Mouse (Mus musculus) embryo, embryonic 10 days (tissue): ENCODE data around the gene Ncoa7.

Source experiments
- DNase-seq: peaks from one replicate; pipeline ENCODE4 v3.0.0-alpha.2; 2015; ENCODE audit warnings: low spot score

The Ncoa7 gene

DNA sequence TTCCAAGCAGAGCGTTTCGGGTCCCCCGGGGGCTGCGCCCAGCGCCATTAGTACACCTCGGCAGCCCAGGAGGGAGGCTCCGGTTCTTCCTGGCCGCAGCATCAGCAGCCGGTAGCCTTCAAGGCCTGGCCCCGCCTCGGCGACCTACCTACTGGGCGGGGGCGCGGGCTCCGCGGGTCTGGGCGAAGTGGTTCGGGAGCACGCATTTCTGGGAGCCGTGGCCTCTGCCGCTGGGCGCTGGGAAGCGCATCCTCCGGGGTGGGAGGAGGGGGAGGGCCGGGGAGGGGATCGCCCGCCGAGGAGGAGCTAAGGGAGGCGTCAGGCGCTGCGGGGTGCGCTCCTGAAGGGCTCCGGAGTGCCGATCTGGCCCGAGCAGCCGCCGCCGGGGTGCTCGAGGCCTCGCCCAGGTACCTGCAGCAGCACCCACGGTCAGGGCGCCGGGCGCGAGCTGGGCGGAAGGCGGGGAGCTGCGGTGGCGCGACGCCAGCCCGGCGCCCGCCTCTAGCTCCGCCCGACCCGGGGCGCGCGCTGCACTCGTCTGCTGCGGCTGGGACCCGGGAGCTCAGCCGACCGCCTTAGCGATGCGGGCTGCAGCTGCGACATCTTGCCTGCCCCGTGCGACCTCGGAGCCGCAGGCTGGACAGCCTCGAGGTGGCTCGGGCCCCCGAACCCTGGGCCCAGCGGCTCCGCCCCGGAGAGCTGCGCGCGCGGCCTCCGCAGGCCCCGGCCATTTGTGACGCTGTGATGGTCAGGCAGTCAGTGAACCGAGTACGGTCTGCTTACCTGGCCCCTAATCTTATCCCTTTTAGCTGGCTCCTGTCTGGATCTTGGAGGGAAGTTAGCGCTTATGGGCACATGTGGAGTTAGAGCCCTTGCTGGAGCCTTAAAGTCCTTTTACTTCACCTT is at the start of gene Ncoa7:
Ncoa7 (minus strand) TSS at position 646 of the 906 bp plus-strand sequence.
- DNase-seq, result peak; percentile 84

DNA sequence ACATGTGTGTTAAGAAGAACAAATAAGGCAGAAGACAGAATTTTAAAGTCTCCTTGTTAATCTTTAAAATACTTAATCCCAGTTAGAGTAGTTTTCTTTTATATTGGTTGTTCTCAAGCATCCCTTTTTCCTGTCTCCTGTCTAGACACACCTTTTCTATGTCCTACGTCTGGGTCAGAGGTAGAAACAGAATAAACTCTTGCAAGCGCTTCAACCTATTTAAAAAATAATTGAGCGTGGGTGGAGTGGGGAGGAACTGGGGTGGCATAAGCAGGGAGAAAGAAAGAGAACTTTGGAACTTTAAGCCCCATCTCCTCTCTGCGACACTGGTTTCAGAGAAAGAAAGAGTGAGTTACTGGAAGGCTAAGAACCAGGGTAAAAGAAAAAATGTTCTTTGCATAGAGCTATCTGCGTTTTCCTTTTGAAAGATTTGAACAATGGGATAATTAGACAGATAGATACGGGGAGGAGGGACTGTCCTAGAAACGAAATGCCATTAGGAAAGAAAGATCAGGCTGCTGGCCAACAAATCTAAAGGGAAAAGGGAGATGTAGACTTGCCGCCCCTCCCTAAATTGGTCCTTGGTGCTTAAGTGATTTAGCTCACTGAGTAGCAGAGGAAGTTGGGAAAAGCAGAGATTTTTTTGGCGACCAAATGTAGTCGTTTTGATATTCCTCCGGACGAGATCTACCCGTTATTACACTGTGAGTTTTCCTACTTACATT is 42.1 kb upstream of the Ncoa7 start:
- DNase-seq, result no peak

DNA sequence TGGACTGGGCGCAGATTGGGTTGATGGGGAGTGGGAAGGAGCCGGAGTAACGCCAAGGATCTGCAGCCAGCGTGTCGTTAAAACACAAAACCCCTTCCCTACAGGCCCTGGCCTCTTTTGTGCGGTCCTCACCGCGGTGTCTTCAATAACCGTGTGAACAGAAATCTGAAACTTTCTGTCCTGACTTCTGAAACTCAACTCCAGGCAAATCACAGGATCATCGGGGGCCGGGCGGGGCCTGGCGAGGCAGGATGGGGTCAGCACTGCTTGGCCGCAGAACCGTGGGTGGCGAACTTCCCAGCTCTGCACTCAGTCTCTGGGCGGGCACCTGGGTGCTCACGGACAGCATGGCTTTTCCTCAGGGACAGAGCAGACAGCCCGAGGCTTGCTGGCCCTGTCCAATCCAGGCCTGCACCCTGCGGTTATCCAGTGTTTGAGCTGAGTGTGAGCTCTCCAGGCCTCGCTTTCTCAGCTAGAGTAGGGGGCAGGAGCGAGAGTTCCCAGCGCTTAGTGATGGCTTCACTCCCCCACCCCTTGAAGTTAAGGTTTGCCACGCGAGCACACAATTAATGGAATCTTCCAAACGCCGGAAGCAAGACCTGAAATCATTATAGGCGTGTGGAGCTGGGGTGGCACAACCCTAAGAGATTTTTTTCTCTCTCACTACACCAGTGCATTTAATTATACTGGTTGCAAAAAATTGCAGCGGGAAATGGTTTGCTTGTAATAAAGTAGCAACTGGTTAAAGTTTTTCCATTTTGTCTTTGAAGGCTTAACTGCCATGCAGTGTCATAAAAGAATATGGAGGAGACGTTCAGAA is 41.3 kb upstream of the Ncoa7 start:
- peak; percentile 64 for DNase-seq

DNA sequence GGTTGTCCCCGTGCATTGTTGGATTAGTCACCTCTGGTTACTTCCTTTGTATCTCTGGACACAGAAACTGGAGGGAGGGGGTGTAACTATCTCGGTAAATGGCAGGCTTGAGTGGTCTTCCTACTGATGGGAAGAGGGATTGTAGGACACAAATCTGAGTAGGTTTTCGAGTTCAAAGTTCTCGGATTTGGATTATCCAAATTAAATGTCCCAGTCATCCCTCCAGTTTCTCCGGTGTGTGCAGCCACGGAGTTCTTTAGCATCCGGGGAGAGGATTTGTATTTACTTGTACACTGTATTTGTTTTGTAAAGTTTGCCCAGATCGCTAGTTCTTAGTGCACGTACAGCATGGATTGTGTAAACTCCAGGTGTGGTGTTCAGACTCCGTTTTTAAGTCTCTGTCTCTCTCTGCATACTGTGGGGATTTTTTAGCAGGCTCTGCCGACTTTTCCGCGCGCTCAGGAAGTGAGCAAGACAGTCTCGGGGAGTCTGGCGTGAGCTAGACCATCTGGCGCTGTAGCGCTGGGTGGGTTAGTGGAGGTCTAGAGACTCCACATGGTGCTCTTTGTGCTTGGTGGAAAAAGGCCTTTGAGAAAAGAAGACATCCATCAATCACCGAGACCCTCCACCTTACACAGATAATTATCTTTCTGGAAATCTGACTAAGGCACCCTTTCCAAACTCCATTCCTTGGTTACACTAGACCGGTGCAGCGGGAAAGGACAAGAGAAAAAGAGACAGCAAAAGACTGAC is 40.5 kb upstream of the Ncoa7 start:
- DNase-seq, result peak; percentile 76

DNA sequence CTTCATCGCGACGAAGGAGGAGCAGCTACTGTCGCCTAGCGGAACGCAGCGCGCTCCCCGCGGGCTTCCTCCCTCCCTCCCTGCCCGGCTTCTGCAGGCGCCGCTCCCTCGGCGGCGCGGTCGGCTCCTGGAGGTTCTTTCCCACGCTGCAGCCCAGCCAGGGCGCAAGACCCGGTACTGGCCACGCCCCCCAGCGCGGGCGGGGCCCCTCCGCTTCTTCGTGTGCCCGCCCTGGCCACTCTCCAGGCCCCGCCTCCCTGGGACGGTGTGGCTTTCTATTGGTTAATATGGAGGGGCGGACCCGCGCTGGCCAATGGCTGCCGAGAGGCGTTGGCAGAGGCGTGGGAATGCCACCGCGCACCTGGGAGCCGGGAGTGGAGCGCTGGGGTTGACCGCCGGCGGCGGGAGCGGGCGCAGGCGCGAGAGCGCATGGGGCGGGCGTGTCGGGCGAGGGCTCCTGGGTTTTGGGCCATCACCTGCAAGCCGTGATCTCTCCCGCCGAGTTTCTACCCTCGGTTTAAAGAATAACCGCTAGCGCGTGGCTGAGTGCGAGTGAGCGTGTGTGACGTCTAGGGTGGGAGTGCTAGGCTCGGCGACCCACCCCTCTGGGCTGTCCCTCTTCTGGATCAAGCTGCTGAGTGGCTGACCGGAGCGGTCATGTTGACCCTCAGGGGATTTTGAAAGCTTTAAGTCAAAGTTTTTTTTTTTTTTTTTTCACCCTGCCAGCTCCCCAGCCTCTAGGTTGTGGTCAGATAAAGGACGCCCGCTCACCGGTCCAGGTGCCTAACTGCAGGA is 39.7 kb upstream of the Ncoa7 start, which contains the start of gene Hey2:
Hey2 (minus strand) TSS at position 159 of the 795 bp plus-strand sequence.
- DNase-seq, result peak; percentile 97

DNA sequence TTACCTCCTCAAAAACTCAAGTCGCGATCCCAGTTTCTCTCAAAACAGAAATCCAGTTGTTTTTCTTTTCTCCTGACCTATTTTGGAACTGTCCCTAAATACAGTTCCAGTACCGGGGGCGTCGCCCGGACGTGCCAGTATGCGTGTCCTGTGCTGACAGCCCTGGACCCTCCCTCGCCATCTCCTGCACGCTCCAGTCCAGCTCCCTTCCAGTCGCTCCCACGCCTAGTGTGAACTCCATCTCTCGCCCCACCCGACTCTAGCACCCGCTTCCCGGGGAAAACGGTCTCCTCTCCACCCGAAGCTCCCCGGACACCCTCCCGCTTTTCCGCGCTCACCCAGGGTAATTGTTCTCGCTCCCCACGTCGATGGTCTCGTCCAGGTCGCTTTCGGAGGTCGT is 39.1 kb upstream of the Ncoa7 start:
- DNase-seq, result peak; percentile 45

DNA sequence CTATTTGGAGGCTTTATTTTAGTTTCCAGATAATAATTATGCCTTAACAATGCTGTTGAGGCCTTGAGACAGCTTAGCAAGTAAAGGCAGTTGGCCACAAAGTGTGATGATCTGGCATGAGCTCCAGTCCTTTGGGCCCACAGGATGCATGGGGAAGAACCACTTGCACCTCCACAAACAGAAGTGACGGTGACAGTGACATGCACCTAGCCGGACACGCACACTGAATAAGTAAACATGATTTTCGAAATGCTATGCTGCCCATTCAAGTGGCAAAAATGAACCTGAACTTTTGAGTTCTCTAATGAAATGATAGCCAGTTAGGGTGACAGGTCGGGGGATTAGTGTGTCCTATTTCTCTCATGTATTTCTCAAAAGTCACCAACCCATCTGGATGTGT is 37.7 kb upstream of the Ncoa7 start:
- no peak for DNase-seq

DNA sequence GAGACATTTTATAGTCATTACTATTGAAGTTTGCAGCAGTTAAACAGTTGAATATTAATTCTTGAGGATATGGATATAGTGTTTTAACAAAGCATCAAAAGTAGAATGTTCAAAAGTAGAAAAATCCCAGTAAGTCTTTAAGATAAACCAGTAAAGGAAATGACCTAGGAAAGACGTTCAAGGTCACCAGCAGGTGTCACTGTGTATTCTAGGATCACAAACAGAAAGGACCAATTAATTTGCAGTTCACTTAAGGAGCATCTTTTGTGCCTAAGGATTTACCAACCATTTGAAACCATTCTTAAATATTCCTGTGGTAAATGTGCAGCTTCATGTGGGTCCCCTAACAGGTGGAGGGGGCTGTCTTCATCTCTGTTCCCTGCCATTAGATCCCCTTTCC is 35.1 kb upstream of the Ncoa7 start:
- DNase-seq, result peak; percentile 66

DNA sequence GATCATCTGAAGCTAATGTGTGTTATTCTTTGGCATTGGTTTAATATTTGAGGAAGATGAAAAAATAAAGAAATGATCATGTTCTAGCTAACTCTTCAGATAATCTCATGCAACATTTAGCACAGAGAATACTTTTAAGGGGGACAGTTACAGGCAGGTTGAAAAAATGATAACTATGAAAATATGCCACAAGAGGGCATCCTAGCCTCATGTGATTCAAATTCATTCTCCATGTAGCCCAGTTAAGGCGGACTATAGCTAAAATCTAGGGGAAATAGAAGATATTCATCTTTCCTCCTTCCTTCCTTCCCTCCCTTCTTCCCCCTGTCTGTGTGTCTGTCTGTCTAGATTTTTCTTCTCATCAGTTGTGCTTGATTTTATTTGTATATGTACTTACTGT is 21.9 kb upstream of the Ncoa7 start:
- peak; percentile 41 for DNase-seq

DNA sequence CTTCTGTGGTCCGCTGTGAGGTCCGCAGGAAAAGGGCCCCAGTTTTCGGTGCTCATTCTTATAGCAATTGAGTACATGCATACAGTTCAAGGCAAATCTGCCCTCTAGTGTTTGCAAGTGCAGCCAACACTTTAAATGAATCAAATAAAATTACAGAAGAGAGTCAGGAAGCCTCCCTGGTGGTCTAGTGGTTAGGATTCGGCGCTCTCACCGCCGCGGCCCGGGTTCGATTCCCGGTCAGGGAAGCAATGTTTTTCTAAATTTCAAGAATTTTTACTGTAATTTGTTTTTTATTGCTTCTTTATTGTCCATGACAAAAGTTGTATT is 7.8 kb upstream of the Ncoa7 start:
- DNase-seq, result peak; percentile 78

DNA sequence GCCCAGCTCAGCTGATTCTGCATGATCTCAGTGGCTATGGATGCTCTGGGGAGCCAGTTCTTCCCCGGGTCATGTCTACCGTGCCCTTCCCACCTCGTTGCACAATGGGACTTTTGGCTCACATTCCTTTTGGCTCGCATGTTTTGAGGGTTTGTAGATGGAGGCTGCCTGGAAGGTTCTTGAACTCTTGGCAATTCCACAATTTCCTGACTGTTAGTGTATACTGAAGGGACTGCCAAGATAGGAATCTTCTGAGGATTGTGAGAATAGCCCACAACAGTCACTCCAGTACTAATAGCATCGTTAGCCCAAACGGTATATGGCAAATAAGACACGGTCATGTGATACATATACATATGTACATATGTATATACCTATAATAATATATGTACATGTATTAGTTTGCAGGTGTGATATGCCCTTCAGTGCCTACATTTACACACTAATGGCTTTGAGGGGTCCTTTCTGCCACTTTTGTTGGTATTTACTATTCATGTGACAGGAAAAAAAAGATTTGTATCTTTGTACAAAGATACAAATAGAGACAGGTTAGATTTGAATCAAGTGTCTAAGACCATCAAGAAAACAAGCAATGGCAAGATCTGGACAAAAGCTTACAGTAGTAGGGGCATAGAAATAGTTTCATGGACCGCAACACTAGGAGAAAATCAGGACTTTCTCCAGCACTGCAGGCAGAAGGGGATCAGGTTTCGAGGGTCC is 7.3 kb upstream of the Ncoa7 start:
- DNase-seq, result peak; percentile 6

DNA sequence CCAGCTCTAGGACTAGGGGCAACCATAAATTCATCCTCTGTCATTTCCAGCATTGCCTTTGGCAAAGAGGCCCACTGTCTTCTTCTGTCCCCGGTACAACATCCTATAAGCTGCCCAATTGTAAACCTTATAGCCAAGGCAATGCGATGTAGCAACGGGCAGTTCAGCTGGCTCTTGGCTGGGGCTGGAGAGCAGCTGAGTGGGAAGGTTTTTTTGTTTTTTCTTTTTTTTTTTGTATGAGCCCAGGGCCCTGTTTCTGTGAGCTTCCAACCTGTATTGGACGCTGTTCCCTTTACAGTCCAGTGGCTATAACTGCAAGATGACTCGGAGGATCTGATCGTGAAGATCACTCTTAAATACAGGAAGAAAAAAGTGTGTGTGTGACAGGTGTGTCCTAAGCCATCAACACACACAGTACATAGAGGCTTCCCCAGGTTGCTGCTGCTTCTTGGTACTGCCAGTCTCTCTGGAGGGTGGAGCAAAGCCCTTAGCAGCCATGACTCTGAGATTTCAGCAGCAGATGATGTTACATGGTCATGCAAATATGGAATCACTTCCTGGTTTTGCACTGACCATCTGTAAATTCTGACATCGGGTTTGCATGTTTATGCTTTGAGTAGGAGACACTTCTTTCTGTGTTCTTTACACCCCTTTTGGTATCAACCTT is 594 bp upstream of the Ncoa7 start:
- DNase-seq, result no peak

DNA sequence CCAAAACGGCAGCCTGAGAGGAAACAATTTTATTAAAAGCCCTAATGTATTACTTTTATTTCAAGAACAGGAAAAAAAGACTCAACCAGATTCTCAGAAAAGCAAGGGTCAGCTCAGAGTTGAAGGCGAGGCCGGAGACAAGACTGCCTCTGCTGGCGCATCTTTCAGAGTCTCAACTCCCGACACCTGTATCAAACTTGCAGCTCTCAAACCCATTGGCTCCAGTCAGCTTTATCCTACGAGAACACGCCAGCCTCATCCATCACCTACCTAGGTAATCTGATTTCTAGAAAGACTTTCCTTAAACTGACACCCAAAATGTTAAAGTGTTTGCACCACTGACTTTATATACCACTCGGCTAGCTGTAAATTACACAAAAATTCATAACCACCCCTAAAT is 1.1 kb downstream of the Ncoa7 start:
- peak; percentile 53 for DNase-seq

DNA sequence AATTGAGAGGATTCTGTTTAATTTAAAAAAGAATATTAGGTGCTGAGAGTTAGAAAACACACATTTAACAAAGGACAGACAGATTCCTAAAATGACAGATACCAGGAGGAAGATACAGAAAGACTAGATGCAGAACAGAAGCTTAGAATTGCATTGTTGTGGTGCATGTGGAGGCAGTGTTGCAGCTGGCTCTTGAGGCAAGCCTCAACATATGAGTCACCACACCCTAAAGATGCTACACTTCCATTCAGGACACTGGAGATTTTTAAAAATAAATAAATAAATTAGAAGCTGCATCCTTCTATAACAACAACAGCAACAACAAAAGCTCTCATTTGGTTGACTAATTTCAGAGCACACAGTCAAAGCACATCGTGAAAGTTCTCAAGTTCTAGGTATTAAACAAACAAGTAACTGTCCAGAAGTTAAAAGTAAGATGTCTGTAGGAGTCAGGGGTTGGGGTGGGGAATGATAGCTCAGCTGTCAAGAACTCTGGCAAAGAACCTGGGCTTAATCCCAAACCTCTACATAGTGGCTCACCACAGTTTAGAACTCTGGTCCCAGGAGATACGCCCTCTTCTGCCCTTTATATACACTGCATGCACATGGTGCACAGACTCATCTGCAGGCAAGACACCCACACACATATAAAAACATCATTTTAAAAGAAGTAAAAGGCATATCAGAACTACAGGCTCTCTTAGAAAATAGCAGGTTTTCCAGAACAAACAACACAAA is 3.2 kb downstream of the Ncoa7 start:
- DNase-seq, result no peak

DNA sequence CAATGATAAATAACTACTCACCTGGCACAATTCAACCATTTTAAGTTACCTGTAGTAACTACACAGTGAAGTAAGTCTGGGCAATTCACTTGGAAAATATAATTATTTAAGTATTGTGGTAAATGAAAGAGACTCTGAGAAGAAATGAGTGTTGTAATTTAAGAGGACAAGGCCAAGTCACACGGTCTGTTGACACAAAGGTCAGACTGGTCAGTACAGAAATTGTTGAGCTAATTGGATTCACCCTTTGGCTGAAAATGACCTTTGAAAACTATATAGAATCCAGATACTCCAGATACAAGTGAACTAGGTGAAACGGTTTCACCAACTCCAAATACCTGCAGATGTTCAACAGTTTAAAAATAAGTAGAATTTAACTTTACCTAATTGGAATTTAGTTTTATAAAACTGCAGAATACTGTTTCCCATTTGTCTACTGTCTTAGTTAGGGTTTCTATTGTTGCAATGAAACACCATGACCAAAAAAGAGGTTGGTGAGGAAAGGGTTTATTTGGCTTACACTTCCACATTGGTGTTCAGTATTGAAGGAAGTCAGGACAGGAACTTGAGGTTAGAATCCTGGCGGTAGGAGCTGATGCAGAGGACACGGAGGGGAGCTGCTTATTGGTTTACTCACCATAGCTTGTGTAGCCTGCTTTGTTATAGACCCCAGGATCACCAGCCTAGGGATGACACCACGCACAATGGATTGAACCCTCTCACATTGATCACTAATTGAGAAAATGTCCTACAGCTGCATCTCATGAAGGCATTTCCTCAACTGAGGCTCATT is 6.5 kb downstream of the Ncoa7 start:
- no peak for DNase-seq

DNA sequence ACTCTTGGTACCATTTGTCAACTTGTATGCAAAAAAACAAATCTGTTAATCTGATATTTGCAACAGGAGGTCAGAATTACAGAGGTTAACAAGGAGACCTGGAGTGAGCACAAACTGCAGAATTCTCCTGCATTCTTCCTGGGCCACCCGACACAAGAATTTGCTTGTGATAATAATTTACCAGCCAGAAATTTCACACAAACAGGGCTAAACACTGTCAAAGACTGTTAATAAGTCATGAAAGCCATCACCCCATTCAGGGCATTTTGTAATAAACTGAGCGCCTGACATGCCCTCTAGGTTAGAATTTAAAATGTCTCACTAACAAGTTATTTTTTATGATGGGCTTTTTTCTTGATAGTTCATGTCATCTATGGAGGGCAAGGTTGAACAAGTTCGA is 12.1 kb downstream of the Ncoa7 start:
- DNase-seq, result no peak

DNA sequence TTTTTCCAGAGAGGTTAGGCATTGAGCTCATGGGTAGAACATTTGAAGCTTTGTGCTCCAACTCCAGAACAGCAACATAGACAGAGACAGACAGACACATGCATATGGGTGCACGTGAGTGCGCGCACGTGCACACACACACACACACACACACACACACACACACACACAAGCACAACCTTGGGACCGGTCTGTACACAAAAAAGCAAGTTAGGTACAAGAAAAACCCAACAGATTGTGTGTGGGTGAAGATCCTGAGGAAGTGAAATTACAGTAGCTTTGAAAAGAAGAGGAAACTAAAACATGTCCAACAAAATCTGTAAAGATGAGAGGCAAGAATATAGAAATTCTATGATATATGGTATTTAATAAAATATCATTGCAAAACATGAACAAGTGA is 13.6 kb downstream of the Ncoa7 start:
- no peak for DNase-seq

DNA sequence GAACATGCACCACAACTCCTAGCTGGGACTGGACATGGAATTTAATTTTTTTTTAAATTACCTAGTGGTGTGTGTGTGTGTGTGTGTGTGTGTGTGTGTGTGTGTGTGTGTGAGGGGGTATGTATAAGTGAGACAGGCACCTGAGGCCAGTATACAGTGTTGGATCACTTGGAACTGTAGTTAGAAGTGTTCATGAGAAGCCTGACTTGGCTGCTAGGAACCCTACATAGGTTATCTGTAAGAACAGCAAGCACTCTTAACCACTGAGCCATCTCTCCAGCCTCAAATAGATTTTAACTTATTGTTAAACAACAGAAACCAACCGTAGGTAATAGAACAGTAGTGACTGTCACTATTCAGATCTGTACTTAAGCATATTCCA is 14.8 kb downstream of the Ncoa7 start:
- no peak for DNase-seq
